Mouse (Mus musculus) erythroblast, embryonic 14.5 days (primary cell): ENCODE data around the gene Ice1.

Source experiments
- GATA1 ChIP-seq: IDR thresholded peaks from 2 replicates; pipeline ENCODE4 v1.6.1; 2012; ENCODE audit warnings: low read length, inconsistent platforms, mixed read lengths
- TAL1 ChIP-seq: IDR thresholded peaks from 3 replicates; pipeline ENCODE4 v1.6.1; 2012; ENCODE audit warnings: low read length, inconsistent platforms, mixed read lengths

GRCm38 (mm10) chr13:70508708-70509374, 128.6 kb downstream of the Ice1 start:
- TF ChIP-seq GATA1: no peak
- TF ChIP-seq TAL1: no peak
